Mouse (Mus musculus) thymus, postnatal 25 days (tissue): Measurements from ENCODE around the gene Gm20388.
A peak's percentile ranks its signal among the peaks of the same experiment; 100 is the strongest.
"Not testable (repeated sequence)": the region's sequence is repeated elsewhere in the genome, so short reads cannot be mapped to it uniquely, and the experiment has no call there.

ENCODE experiments used
- DNase-seq: peaks from one replicate; pipeline ENCODE4 v3.0.0; 2022

Gene Gm20388

GRCm38 (mm10) chr8:122993740-122994139, 3083.1 kb downstream of the Gm20388 start:
- no peak for DNase-seq

DNA sequence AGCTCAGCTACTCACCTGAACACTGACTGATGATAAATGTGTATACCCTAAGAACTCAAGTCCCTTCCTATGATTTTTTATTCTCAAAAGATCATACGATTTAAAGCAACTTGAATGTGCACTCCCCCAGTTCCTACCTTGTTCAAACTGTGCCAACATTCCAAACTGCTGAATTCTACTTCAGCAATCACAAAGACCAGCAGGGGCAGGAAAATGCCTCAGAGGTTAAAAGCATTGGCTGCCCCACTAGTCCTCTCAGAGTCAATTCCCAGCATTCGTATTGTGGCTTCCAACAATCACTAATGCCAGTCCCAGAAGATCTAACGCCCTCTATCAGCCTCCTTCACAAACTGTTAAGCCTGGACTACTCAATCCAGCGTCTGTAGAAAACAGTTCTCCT, 3087.3 kb downstream of the Gm20388 start:
- no peak for DNase-seq

DNA sequence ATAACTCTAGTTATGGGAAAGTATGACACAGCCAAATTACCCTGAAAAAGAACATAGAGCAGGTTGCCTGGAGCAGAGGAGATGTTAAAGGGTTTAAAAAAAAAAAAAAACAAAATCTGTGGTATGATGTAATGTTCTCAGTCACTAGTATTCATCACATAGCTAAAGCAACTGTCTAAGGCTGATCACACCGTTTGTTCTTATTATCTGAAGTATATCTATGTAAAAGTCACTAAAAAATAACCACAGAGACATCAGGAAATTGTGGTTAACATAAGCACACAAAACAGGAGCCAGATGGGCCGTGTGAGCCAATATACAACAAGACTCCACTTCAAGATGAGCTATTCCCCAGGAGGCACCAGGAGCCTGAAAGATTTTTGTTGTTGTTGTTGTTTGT, 3089.7 kb downstream of the Gm20388 start:
- DNase-seq = no peak

DNA sequence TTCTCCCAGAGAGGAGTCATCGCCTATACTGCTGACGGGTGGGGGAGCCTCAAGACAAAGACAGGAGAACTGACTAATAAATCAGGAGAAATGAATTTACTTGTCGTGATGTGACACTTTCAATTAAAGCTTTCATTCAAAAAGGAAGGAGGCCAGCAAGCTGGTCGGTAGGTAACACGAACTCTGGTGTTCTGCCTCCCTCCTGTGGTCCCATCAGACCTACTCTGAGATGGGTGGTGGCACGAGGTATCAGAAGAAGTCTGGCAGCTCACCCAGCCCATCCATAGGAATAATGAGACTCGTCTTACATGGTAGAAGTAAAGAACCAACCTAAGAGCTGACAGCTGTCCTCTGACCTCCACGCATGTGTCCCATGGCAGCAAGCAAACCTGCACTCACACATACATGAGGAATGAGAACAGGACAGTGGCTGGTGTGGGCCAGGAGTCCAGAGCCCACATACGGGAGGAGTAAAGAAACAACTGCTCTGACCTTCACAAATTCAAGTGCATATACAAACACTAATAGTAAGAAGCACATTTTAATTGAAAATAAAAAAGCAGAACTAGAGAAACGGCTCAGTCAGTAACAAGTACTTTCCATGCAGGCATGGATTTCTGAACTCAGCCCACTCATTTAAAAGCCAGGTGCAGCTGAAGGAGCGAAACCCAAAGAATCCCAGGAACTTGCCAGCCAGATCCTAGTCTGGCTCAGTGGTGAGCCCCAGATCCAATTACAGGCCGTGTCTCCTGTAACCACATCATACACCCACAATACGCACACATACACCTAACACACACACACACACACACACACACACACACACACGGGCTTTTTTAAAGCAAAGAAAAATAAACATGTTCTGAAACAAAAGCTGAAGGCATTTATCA, 3093.6 kb downstream of the Gm20388 start:
- no peak for DNase-seq

GRCm38 (mm10) chr8:123005328-123005727, 3094.7 kb downstream of the Gm20388 start:
- DNase-seq = no peak

- DNase-seq = no peak
These were observed 3095.2 kb downstream of the Gm20388 start for GRCm38 (mm10) chr8:123005805-123006204.

DNA sequence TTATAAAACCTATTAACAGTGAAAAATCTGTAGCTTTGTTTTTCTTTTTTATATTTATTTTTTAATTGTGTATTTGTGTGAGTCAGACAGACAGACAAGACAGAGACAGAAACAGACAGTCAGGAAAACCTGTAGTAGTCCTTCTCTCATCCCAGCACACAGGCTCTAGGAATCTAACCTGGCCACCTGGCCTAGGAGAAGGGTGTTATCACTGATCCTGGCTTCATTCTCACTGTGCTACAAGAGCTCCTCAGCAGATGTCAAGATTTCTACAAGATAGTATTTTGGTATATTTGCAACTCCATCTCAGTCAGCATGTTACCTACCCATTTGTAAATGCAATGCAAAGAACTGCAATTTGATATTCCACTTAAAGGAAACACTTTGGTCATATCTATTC, 3100.7 kb downstream of the Gm20388 start:
- DNase-seq = no peak

- no peak for DNase-seq
These were observed 3103.8 kb downstream of the Gm20388 start for GRCm38 (mm10) chr8:123014429-123014828.

DNA sequence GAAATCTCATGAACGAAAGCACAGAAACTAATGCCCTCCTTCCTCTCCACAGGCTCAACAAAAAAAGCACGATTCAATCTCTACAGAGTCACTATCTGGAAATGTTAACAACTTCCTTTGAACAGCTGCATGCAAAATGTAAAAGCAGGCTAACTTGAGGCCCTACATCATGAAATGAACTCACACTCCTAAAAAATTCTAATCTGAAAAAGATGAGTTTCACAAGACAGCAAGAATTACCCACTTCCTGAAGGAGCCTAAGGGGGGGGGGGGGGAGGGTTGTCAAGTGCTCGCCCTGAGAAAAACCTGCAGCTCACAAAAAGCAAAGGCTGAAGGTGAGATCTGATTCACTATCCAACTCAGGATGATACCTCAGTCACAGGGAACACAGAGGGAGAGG, 3104.4 kb downstream of the Gm20388 start:
- DNase-seq = no peak

DNA sequence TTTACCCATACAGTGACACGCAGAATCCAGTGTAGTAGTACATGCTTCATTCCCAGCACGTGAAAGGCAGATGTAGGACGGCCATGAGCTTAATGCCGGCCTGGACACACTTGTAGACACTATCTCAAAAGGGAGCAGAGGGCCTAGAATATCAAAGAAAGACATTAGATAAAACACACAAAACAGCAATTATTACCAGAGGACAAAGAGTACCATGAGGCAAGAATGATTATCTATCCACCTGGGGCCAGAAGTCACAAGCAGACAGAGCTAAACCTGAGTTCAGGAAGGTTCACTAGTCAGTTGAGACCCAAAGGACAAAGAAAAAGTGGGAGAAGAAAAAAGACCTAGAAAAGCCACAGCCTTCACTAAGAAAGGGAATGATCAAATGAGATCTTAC, 3106.5 kb downstream of the Gm20388 start:
- DNase-seq = no peak

DNA sequence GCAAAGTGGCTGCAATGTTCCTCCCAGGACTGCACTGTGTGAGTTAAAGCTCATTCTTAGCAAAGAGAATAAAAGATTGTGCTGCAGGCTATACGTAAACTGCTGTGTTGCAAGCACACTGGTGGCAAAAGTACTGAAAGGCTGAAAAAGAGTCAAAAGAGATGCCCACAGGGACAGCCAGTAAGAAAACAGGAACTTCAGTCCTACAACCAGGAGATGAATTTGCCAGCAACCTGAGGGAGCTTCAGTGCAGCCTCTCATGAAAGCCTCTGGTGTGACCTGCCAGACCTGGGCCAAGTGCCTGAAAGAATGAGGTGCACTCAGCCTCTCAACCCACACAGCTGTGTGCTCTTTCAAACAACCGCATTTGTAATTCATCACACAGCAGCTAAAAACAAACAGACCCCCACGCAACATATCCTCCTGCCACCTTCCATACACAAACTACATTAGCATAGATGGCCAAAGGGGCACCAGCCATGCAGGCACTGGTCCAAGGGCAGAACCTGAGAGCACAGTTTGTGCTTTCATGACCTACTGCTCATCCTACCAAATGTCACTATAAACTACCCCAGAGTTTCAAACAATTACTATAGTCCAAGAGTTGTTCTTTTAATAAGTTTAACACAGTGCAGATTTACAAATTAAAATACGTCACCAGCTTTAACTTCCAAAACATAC, 3108.0 kb downstream of the Gm20388 start:
- DNase-seq = no peak

DNA sequence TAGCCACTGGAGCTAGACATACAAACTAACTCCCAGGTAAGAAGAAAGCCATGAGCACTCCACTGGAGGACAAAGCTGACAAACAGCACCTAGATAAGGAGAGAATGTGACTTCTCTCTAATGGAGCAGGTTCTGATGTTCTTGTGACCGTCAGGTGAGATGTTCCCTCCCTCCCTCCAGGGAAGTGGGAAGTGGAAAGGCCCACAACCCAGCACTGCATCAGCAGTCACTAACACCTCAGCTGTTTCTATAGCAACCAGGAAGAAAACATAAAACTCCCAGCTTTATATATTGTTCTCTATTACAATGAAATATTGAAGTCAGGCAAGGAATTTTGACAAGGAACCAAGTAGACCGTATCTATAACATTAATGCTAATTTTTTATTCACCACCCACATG, 3109.4 kb downstream of the Gm20388 start:
- DNase-seq = no peak

DNA sequence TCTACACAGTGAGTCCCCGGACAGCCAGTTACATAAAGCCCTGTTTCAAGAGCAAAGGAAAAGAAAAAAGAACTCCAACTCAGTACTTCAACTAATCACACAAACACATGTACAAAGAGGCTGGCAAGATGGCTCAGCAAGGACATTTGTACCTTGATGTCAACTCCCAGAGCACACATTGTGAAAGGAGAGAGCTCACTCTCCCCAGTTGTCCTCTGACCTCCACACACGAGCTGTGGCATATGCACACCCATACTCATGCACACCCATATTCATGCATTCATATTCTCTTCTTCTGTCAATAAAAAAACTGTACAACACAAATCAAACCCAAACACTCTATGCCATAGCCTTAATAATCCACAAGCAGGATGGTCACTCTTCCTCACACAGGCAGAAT, 3110.2 kb downstream of the Gm20388 start:
- no peak for DNase-seq

GRCm38 (mm10) chr8:123021259-123021658, 3110.6 kb downstream of the Gm20388 start:
- no peak for DNase-seq

- no peak for DNase-seq
These were observed 3112.1 kb downstream of the Gm20388 start for GRCm38 (mm10) chr8:123022727-123023126.

- no peak for DNase-seq
These were observed 3113.6 kb downstream of the Gm20388 start for GRCm38 (mm10) chr8:123024226-123024625.

- no peak for DNase-seq
These were observed 3115.3 kb downstream of the Gm20388 start for GRCm38 (mm10) chr8:123025951-123026351.

GRCm38 (mm10) chr8:123027786-123028185, 3117.1 kb downstream of the Gm20388 start:
- no peak for DNase-seq

DNA sequence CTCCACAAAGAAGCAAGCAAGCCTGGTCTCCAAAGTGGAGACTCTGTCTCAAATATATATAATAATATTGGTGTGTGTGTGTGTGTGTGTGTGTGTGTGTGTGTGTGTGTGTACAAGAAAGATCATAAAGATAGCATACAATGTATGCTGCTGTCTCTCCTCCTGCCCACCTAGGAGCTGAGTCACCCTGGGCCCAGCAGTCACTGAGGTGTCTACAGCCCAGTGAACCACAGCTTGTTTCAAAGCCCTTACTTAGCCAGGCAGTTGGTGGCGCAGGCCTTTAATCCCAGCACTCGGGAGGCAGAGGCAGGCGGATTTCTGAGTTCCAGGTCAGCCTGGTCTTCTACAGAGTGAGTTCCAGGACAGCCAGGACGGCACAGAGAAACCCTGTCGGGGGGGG, 3119.4 kb downstream of the Gm20388 start:
- DNase-seq = not testable (repeated sequence)

DNA sequence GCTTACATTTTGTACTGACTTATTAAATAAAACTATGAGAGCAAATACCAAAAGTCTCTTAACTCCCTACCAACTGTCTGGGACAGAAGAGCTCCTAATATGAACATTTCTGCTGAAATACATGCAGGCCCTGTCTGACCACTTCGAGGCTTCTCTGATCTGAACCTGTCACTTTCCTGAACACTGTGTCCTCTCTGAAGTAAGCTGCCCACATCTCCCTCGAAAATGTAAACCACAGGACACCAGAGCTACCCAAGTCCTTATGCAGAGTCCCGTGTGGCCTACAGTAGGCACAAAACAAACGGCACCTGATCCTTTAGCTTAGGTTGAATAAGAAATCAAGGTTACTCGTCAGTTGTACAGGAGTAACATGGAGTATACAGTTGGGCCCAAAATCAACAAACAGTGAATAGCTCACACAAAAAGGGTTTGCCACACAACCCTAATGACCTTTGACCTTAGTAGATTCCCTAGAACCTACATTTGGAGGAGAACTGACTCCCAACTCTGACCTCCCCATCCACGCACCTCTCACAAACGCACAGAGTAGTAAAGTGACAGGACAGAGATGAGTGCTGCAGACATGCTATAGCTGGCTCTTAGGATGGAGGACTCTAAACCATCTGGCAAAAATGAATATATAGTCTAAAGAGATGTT, 3120.8 kb downstream of the Gm20388 start:
- DNase-seq = no peak

DNA sequence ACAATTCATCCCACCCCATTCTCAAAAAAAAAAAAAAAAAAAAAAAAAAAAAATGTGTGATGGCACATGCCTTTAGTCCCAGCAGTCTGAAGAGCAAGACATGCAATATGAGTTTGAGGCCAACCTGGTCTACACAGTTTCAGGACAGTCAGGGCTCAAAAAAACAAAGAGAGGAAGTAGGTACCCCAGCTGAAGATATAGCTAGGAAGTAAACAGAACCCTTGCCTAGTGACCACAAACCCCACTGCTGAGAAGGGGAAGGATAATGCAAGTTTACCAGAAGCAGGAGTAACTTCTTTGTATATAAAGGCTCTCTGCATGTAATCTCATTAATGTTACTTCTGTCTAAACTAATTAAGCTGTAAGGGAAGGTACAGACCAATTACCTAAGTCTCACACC, 3122.1 kb downstream of the Gm20388 start:
- DNase-seq = peak; percentile 36

DNA sequence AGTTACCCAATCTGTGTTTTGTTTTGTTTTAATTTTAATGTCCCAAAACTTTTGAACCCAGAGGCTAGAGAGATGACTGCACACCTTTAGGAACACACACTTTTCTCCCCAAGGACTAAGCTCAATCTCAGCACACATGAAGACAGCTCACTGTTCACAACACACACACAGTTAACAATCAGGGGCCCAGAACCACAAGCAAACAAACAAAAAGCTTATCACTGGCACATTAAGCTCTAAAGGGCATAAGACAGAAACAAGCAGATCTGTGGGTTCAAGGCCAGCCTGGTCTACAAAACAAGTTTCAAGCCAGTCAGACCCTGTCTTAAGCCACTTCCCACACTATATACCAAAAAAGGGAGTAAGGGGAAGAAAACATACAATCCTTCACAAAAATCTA, 3122.8 kb downstream of the Gm20388 start:
- peak; percentile 16 for DNase-seq

- peak; percentile 75 for DNase-seq
These were observed 3123.5 kb downstream of the Gm20388 start for GRCm38 (mm10) chr8:123034171-123034570.

GRCm38 (mm10) chr8:123036956-123037355, 3126.3 kb downstream of the Gm20388 start:
- peak; percentile 46 for DNase-seq
